Mouse (Mus musculus): ENCODE data around the gene Hp1bp3. TPM values are rescaled to one million over a fixed set of nuclear protein-coding genes. Genes with fewer than 3 reads are reported as not detected.

The Hp1bp3 gene
- polyA plus RNA-seq, 1 experiment from 2014 or later: 107 TPM

DNA sequence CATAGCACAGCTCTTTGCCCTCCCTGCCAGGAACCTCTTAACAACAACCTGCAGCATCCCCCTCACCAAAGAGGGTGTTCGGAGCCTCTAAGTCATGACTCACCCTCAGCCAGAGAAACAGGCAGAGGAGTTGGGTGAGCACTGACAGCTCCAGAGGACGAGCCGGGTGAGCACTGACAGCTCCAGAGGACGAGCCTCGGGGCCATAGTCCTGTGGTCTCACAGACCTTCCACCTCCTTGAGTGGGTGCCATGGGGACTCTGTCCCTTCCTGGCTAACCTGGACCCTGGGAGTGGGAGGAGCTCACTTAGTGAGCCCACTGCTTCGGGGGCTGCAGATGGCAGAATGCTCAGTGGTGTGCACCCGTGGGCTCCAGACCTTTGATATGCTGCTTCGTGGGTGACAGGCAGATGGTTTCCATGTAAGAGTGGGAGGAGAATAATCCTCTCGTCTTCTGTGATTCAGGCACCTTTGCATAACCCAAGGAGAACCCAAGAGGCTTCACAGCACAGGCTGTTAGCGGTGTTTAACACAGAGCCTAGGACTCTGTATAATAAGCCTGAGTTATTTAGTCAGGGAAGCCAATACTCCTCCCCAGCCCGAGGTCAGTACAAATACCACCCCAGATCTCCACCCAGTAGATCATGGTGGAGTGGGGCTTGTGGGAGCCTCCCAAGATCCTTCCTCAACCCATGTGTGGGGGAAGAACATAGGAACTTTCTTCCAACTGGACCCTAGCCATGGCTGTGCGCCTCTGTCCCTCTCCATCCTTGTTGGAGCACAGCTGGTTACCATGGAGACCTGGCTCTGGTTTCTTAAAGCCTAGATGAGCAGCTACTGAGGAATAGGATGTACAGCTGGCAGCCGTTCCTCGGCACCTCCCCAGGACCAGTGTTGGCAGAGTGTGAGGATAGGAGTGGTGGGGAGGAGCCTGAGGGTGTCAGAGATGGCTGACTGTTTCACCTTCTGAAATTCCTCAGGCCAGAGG is 56.2 kb downstream of the Hp1bp3 start:
- Histone ChIP-seq H3K4me3 (ENCODE audit: low read depth, low read length) (no peak overlapping the region), H3K4me1 (ENCODE audit: control insufficient read depth, insufficient read depth, low read length) (no peaks in the 10 kb centered on the region), H3K27ac (ENCODE audit: low read depth, low read length) (no peak overlapping the region), H3K27me3 (ENCODE audit: control insufficient read depth, insufficient read depth, low read length) (peaks cover 8% of the 10 kb centered on the region; the same call in 1 of the 2 replicates), H3K36me3 (ENCODE audit: control insufficient read depth, insufficient read depth, low read length) (no peaks in the 10 kb centered on the region), H3K9me3 (replicated peaks; ENCODE audit: control insufficient read depth, low read length) (no peaks in the 10 kb centered on the region), H3K4me2 (no peak overlapping the region), H3K9ac (ENCODE audit: low read depth, low read length) (0 out of 2 replicates have a peak overlapping the region, but pooled peaks have one; percentile 28)
- no peak for ATAC-seq (replicated peaks; ENCODE audit: insufficient number of reproducible peaks, low FRiP score, low TSS enrichment)
- WGBS (ENCODE audit: insufficient replicate concordance): 55% methylated on average over 14 of the region's 14 CpGs

DNA sequence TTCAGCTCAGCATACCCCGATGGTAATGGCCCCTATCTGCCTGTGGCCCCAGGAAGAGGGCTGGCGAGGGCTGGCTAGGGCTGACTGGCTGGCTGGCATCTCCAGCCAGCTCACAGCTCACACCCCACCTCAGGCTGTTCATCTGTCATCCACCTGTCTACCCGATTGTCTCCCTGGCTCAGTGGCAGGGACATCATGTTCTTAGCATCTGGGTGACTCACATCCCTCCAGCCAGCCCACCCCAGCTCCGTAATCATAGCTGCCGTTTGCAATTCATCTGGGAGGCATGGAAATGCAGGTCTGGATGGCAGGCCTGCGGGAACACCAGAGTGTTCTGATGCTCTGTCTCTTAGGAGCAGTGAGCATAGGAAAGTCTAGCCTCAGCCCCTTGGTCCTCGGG is 62.2 kb downstream of the Hp1bp3 start:
- no peaks in the 10 kb centered on the region for H3K9me3 ChIP-seq (replicated peaks; ENCODE audit: control insufficient read depth, low read length)
- H3K4me1 ChIP-seq (ENCODE audit: control insufficient read depth, insufficient read depth, low read length): no peaks in the 10 kb centered on the region
- ATAC-seq (replicated peaks; ENCODE audit: insufficient number of reproducible peaks, low FRiP score, low TSS enrichment): no peak
- peaks cover 11% of the 10 kb centered on the region; the same call in 1 of the 2 replicates for H3K27me3 ChIP-seq (ENCODE audit: control insufficient read depth, insufficient read depth, low read length)
- H3K27ac ChIP-seq (ENCODE audit: low read depth, low read length): no peak overlapping the region
- no peaks in the 10 kb centered on the region for H3K36me3 ChIP-seq (ENCODE audit: control insufficient read depth, insufficient read depth, low read length)
- H3K9ac ChIP-seq (ENCODE audit: low read depth, low read length): no peak overlapping the region
- no peak overlapping the region for H3K4me2 ChIP-seq
- 61% methylated on average over 7 of the region's 7 CpGs for WGBS (ENCODE audit: insufficient replicate concordance)
- no peak overlapping the region for H3K4me3 ChIP-seq (ENCODE audit: low read depth, low read length)

DNA sequence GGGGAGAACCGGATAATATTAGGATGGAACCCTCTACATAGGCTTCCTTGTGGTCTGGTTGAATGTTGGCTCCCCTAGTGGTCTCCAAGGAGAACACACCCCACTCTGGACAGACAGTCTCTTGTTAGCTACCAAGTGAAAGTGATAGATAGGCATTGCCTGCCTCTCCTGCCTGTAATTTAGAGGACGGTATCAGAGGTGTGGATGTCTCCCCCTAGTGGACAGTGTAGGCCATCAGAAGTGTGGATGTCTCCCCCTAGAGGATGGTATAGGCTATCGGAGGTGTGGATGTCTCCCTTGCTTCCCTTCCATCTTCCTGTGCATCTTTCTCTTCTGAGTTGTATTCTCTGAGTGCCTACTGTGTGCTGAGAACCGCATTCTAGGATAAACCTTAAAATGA is 66.7 kb downstream of the Hp1bp3 start:
- no peak for ATAC-seq (replicated peaks; ENCODE audit: insufficient number of reproducible peaks, low FRiP score, low TSS enrichment)
- 22% methylated on average over 4 of the region's 4 CpGs for WGBS (ENCODE audit: insufficient replicate concordance)
- Histone ChIP-seq H3K27ac (ENCODE audit: low read depth, low read length) (no peak overlapping the region), H3K4me2 (no peak overlapping the region), H3K9ac (ENCODE audit: low read depth, low read length) (no peak overlapping the region), H3K4me3 (ENCODE audit: low read depth, low read length) (no peak overlapping the region), H3K27me3 (ENCODE audit: control insufficient read depth, insufficient read depth, low read length) (0 out of 2 replicates have a peak, but pooled peaks cover 3% of the 10 kb centered on the region), H3K4me1 (ENCODE audit: control insufficient read depth, insufficient read depth, low read length) (no peaks in the 10 kb centered on the region), H3K36me3 (ENCODE audit: control insufficient read depth, insufficient read depth, low read length) (no peaks in the 10 kb centered on the region), H3K9me3 (replicated peaks; ENCODE audit: control insufficient read depth, low read length) (no peaks in the 10 kb centered on the region)

DNA sequence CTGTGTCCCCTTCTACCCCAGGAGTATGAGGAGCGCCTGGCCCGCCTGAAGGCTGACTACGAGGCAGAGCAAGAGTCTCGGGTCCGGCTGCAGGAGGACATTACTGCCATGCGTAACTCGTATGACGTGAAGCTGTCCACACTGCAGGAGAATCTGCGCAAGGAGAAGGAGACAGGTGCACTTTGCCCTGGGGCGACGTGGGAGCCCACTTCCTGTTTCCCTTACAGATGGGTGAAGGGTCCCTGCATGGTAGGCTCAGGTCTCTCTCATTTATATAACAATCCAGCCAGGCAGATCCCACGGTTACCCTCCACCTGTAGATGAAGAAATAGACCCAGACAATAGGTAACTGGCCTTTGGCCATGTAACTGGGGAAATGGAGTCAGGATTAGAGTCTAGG is 70.3 kb downstream of the Hp1bp3 start:
- Histone ChIP-seq H3K9ac (ENCODE audit: low read depth, low read length) (no peak overlapping the region), H3K27me3 (ENCODE audit: control insufficient read depth, insufficient read depth, low read length) (0 out of 2 replicates have a peak, but pooled peaks cover 3% of the 10 kb centered on the region), H3K4me3 (ENCODE audit: low read depth, low read length) (no peak overlapping the region), H3K36me3 (ENCODE audit: control insufficient read depth, insufficient read depth, low read length) (no peaks in the 10 kb centered on the region), H3K4me1 (ENCODE audit: control insufficient read depth, insufficient read depth, low read length) (no peaks in the 10 kb centered on the region), H3K9me3 (replicated peaks; ENCODE audit: control insufficient read depth, low read length) (no peaks in the 10 kb centered on the region), H3K27ac (ENCODE audit: low read depth, low read length) (no peak overlapping the region), H3K4me2 (no peak overlapping the region)
- ATAC-seq (replicated peaks; ENCODE audit: insufficient number of reproducible peaks, low FRiP score, low TSS enrichment): no peak
- 81% methylated on average over 12 of the region's 12 CpGs for WGBS (ENCODE audit: insufficient replicate concordance)

DNA sequence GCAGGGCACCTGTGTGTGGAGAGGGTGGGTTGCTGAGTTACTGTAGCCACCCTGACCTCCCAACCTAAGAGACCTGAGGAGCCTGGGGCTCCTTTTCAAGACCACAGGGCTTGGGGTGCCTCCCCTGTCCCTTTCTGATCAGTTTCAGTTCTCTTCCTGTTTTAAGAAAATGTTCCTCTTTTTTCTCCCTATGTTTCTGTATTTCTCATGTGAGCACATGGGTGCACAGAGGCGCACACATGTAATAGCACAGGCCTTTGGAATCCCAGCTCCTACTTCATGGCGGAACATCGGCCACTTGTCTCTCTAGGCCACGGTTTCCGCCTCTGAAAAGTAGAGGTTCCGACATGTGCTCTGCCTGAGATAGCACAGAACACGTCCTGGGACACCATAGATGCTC is 72.6 kb downstream of the Hp1bp3 start:
- H3K36me3 ChIP-seq (ENCODE audit: control insufficient read depth, insufficient read depth, low read length): no peaks in the 10 kb centered on the region
- WGBS (ENCODE audit: insufficient replicate concordance): 73% methylated on average over 7 of the region's 7 CpGs
- no peak overlapping the region for H3K27ac ChIP-seq (ENCODE audit: low read depth, low read length)
- no peaks in the 10 kb centered on the region for H3K9me3 ChIP-seq (replicated peaks; ENCODE audit: control insufficient read depth, low read length)
- no peak for ATAC-seq (replicated peaks; ENCODE audit: insufficient number of reproducible peaks, low FRiP score, low TSS enrichment)
- no peak overlapping the region for H3K4me2 ChIP-seq
- no peaks in the 10 kb centered on the region for H3K4me1 ChIP-seq (ENCODE audit: control insufficient read depth, insufficient read depth, low read length)
- H3K9ac ChIP-seq (ENCODE audit: low read depth, low read length): no peak overlapping the region
- H3K27me3 ChIP-seq (ENCODE audit: control insufficient read depth, insufficient read depth, low read length): 0 out of 2 replicates have a peak, but pooled peaks cover 3% of the 10 kb centered on the region
- no peak overlapping the region for H3K4me3 ChIP-seq (ENCODE audit: low read depth, low read length)

DNA sequence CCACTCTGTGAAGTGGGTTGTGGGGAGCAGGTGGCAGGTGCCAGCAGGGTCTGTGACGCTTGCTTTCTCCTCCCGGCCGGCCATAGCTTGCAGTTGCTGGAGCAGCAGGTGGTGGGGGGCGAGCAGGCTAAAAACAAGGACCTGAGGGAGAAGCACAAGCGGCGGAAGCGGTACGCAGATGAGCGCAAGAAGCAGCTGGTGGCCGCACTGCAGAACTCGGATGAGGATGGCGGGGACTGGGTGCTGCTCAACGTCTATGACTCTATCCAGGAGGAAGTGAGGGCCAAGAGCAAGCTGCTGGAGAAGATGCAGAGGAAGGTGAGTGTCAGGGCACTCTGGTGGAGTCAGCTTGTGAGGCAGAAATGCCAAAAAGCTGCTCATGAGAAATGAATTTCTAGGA is 75.9 kb downstream of the Hp1bp3 start:
- Histone ChIP-seq H3K27ac (ENCODE audit: low read depth, low read length) (no peak overlapping the region), H3K4me2 (no peak overlapping the region), H3K4me3 (ENCODE audit: low read depth, low read length) (no peak overlapping the region), H3K9ac (ENCODE audit: low read depth, low read length) (no peak overlapping the region), H3K27me3 (ENCODE audit: control insufficient read depth, insufficient read depth, low read length) (0 out of 2 replicates have a peak, but pooled peaks cover 3% of the 10 kb centered on the region), H3K9me3 (replicated peaks; ENCODE audit: control insufficient read depth, low read length) (no peaks in the 10 kb centered on the region), H3K36me3 (ENCODE audit: control insufficient read depth, insufficient read depth, low read length) (no peaks in the 10 kb centered on the region), H3K4me1 (ENCODE audit: control insufficient read depth, insufficient read depth, low read length) (no peaks in the 10 kb centered on the region)
- ATAC-seq (replicated peaks; ENCODE audit: insufficient number of reproducible peaks, low FRiP score, low TSS enrichment): no peak
- WGBS (ENCODE audit: insufficient replicate concordance): 79% methylated on average over 13 of the region's 13 CpGs

DNA sequence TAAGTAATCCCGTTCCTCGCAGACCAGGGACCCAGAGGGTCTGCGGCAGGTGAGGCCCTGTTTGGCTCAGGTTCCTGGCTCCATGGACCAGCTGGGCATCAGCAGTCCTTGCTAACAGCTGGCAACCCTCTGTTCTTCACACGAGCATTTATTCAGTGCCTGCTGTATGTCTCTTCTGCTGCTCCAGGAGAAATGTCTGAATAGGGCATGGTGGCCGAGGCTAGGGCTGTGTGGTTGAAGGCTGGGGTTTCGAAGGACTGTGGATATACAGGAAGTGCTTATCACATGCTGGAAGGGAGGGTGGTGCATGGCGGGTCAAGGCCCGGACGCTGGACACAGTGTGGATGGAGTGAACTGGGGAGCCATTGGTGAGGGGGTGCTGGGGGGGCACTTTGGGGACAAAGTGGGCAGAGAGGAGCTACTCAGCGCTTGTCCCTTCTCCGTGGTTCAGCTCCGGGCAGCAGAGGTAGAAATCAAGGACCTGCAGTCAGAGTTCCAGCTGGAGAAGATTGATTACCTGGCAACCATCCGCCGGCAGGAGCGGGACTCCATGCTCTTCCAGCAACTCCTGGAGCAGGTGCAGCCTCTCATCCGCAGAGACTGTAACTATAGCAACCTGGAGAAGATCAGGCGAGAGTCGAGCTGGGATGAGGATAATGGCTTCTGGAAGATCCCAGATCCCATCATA is 77.3 kb downstream of the Hp1bp3 start:
- H3K36me3 ChIP-seq (ENCODE audit: control insufficient read depth, insufficient read depth, low read length): no peaks in the 10 kb centered on the region
- no peak overlapping the region for H3K4me2 ChIP-seq
- H3K27ac ChIP-seq (ENCODE audit: low read depth, low read length): no peak overlapping the region
- H3K9ac ChIP-seq (ENCODE audit: low read depth, low read length): no peak overlapping the region
- no peaks in the 10 kb centered on the region for H3K4me1 ChIP-seq (ENCODE audit: control insufficient read depth, insufficient read depth, low read length)
- H3K27me3 ChIP-seq (ENCODE audit: control insufficient read depth, insufficient read depth, low read length): 0 out of 2 replicates have a peak, but pooled peaks cover 3% of the 10 kb centered on the region
- no peak for ATAC-seq (replicated peaks; ENCODE audit: insufficient number of reproducible peaks, low FRiP score, low TSS enrichment)
- no peak overlapping the region for H3K4me3 ChIP-seq (ENCODE audit: low read depth, low read length)
- H3K9me3 ChIP-seq (replicated peaks; ENCODE audit: control insufficient read depth, low read length): no peaks in the 10 kb centered on the region
- 77% methylated on average over 18 of the region's 18 CpGs for WGBS (ENCODE audit: insufficient replicate concordance)

DNA sequence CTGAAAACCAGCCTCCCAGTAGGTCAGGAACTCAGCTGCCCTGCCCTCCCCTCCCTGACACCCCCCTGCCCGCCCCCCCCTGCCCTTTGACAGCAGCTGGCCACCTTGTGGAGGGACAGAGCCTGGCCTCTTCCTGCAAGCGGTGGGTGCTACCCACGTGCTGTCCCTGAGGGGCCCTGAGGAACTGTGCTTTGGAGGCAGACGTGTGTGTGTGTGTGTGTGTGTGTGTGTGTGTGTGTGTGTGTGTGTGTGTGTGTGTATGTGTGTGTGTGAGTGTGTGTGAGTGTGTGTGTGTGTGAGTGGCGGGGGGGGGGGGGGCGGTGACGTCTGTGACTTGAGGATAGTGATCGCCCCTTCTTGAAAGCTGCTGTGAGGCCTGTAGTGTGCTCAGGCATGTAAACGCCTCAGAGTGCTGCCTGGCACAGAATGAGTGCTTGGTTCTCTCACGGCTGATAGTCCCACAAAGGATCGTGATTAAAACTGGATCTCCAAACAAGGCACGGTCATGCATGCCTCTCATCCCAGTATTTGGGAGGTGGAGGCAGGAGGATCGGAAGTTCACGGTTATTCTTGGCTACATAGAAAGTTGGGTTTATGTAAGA is 78.0 kb downstream of the Hp1bp3 start:
- no peak overlapping the region for H3K4me2 ChIP-seq
- 0 out of 2 replicates have a peak, but pooled peaks cover 2% of the 10 kb centered on the region for H3K27me3 ChIP-seq (ENCODE audit: control insufficient read depth, insufficient read depth, low read length)
- H3K9me3 ChIP-seq (replicated peaks; ENCODE audit: control insufficient read depth, low read length): no peaks in the 10 kb centered on the region
- H3K36me3 ChIP-seq (ENCODE audit: control insufficient read depth, insufficient read depth, low read length): no peaks in the 10 kb centered on the region
- no peaks in the 10 kb centered on the region for H3K4me1 ChIP-seq (ENCODE audit: control insufficient read depth, insufficient read depth, low read length)
- ATAC-seq (replicated peaks; ENCODE audit: insufficient number of reproducible peaks, low FRiP score, low TSS enrichment): no peak
- WGBS (ENCODE audit: insufficient replicate concordance): 79% methylated on average over 10 of the region's 14 CpGs
- H3K9ac ChIP-seq (ENCODE audit: low read depth, low read length): no peak overlapping the region
- no peak overlapping the region for H3K27ac ChIP-seq (ENCODE audit: low read depth, low read length)
- H3K4me3 ChIP-seq (ENCODE audit: low read depth, low read length): no peak overlapping the region

Measured in heart, embryonic 11.5 days (tissue).